Mouse (Mus musculus): ENCODE data around the gene Cdk13.

Cdk13 gene

DNA sequence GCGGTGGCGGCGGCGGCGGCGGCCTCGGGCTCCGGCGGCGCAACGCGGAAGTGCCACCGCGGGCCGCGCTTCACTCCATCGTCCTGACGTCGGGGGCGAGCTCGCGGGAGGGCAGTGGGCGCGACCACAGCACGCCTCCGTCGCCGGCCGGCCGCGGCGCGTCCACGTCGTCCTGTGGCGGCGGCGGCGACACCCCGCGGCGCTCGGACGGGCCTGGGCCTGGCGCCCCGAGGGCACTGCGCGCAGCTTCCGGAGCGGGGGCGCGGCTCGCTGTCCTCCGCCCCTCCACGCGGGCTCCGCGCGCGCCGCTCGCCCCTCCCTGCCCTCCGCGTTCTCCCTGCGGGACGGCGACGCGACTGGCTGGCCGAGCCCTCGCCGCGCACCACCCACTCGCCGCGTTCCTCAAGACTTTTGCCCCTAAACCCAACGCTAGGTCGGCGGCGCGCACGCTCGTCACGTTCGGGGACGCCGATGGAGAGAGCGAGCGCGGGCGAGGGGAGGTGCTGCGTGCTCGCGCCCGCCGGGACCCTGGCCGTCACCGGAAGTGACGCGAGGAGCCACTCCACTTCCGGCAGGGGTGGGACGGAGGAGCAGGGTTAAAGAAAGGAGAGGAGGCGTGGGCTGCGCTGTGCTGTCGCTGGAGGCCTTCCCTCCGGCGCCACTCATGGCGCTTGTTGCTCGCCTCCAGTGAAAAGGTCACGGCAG, at the start of gene Cdk13:
Cdk13 (minus strand) TSS at position 189 of the 705 bp plus-strand sequence.
- DNase-seq = peak; percentile 98 to 99

DNA sequence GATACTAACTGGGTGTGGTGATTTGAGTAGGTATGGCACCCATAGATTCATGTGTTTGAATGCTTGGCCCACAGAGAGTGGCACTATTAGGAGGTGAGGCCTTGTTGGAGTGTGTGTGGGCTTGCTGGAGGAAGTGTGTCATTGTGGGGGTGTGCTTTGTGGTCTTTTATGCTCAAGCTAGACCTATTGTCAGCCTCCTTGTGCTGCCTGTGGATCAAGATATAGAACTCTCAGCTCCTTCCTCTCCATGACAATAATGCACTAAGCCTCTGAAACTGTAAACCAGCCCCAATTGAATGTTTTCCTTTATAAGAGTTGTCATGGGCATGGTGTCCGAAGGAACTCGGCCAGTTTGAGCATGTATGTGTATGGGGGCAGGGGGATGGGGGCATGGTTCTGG, 38.4 kb upstream of the Cdk13 start:
- DNase-seq = no peak

DNA sequence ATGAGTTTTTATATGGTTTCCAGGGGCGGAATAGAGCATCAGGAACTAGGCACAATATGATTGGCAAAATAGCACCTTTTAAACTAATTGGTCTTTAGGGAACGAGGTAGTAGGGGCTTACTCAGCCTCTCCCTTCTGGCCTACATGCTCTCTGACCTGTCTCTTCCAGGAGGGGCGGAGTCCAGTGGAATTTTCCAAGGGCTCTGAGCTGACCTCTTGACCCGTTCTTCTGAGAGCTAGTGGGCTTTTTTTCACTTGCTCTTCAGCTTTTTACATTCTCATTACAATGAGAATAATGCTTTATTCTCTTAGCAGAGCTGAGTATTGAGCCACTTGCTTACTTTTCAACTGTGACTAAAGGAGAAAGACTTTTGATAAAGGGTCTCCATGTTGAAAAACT, 37.9 kb upstream of the Cdk13 start:
- DNase-seq = peak; percentile 35 to 47

DNA sequence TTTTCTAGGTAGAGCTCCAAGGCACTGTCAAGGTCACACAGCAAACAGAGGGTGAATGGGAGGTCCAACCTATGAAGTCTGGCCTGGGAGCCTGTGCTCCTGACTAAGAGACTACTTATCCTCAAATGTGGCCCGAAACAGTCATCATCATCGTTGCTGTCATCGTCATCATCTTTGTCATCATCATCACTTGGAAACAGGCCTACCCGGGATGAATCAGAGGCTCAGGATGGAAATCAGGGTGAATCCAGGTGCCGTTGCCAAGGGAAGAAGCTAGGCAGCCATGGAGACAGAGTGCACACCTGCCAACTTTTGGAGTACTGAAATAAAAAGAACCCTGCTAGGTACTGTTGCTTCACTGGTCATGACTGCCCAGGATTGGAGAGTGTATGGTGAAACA, 34.2 kb upstream of the Cdk13 start:
- no peak for DNase-seq

DNA sequence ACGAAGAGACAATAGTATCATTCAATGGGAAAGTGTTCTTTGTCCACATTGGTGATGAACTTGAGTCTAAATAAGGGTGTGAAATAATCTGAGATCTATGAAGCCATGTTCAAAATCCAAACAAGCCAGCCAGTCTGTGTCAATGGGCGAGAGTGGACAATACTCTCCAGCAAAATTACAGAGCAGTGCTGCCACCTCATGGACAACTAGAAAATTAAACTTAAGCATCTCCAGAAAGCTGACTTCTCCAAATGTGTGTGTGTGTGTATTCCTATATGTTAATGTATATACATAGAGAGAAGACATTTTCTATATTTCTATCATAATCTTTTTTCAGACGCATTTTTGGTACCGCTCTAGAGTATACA, 33.6 kb upstream of the Cdk13 start:
- DNase-seq = peak; percentile 57 to 84

DNA sequence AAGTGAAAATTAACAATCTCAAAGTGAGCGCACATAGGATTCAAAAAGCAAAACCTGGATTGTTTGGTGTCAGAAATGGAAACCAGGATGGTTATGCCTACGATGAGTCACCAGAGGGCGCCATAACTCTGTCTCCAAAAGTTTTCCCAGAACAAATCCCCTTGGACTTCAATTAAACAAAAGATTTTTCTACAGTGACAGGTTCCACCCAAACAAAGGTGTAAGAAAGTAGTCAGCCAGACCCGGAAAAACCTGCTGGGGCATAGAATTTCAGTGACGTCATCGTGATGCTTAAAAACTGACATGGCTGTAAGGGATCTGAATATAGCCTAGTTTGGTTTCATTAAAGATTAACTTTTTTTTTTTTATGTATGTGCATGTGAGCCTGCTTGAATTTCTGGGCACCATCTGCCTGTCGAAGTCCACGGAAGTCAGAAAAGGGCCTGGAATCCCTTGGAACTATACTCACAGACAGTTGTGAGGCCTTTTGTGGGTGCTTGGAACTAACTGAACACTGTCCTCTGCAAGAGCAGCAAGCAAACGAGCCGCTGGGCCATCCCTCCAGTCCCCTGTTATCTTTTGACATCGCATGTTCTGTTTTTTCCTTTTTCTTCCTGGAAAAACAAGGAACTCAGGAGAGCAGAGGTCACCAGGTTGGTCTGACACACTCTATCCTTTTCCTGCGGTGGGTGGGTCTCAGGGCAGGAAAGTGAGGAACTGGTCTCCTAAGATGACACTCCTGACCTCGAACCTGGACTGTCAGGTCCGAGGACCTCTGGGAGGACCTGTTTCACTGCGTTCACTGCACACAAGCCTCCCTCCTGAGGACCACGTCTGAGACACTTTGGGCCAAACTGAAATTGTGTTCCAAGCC, 33.0 kb upstream of the Cdk13 start:
- peak; percentile 28 to 67 for DNase-seq

DNA sequence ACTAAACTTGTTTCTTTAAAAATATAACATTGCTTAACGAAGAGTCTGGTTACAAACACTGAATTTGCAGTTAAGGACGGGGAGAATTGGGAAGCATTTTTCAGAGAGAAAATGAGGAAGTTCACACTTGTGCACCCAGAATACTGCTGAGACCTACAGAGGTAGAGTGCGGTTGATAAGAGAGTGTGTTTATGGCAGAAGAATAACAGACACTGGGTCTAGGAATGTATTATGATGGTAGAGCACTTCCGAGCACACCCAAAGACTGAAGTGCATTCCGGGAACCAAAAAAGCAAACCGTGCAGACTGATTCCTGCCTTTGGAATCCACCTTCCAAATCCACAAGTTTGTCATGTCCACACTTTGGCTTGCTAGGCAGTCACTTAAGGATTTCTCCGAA, 31.9 kb upstream of the Cdk13 start:
- DNase-seq = no peak

DNA sequence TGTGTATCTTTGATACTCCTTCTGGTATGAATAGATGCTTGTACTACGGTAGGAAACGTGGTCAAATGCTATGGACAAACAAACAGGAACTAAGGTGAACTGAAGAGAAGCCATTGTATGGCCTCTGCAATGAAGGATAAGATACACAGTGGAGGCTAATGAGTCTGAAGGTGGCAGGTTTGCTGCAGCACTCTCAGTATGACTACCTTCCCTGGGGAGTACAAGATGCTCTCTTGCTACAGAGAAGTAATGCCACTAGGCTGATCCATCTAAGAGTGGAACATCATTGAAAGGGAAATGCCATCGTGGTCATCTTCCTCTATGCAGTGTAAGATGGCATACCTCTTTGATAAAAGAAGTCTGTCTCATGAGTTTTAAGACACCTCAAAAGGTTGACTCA, 28.0 kb upstream of the Cdk13 start:
- DNase-seq = no peak

DNA sequence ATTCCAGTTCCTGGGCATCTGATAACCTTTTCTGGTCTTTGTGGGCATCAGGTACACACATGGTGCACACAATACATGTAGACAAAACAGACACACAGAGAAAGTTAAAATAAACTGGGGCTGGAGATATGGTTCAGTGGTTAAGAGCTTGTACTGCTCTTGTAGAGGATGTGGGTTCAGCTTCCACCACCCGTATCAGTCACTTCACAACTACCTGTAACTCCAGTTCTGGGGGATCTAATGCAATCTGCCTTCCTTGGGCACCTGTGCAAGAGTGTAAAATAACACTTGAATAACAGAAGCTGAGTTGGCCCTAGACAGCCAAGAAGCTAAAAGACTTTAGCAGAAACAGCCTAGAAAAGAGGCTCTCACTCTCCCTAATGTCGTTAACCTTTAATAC, 12.3 kb upstream of the Cdk13 start:
- no peak for DNase-seq

DNA sequence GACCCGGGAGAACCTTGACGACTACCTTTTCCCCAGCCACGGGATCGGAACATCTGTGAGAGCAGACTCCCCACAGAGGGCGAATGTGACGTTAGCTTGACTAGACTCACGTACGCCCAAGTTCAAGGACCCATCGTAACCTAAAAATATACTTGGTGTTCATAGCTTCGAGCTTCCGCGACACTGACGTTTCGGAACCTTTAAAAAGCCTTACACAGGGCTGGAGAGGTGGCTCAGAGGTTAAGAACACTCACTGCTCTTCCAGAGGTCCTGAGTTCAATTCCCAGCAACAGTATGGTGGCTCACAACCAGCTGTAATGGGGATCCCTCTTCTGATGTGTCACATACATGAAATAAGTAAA, 698 bp upstream of the Cdk13 start:
- no peak for DNase-seq

DNA sequence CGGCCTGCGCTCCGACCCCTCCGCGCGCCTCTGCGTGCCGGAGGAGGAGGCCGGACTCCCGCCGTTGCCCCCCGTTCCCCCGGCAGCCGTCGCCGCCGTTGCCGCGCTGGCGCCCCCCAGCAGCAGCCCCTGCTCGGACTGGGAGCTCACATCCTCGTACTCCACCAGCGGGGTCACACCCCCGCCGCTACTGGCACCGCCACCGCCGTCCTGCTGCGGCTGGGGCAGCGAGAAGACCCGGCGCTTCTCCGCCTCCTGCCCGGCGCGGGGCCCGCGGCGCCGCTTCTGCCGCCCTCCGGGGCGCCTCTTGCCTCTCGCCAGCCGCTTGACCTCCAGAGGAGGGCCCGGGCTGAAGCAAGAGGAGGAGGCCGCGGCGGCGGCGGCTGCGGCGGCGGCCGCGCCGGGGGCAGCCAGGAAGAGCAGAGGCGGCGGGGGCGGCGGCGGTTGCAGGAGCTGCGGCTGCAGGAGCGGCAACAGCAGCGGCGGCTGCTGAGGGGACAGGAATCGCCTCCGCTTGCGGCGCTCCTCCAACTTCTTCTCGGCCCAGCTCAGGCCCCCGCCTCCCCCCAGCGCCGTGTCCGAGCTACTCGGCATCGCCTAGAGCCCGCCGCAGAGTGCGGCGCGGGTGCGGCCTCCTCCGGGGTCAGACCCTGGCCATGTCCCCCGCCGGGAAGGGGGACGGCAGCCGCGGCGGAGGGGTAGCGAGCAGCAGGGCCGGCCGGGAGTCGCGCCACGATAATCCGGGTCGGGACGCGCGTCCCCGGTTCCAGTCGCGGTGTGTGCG, 647 bp downstream of the Cdk13 start:
- DNase-seq = peak; percentile 13 to 65

DNA sequence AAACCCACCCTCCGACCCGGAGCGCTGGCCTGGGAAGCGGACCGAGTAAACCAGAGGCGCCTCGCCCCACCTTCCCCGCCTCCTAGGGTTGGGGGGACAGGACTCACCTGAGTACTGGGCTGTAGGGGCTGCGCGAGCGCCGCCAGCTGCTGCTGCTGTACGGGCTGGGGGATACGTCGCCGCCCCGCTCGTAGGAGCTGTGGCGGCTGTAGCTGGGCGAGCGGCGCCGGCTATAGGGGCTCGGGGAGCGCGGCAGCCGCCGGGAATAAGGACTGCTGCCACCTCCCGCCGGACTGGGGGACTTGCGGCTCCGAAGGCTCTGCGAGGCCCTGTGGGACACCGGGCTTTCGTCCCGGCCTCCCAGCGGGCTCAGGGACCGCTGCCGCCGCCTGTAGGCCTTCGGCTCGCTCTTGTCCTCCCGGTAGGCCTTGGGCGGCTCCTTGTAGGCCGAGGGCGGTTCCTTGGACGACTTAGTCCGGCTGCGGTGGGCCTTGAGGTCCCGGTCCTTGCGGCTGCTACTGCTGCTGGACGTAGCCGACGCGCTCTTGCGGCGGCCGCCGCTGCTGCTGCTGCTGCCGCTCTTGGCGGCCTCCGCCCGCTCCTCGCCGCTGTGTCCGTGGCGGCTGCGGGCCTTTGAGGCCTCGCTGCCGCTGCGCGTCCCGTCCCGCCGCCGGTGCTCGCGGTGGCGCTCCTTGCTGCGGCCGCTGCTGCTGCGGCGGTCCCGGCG, 1.4 kb downstream of the Cdk13 start:
- peak; percentile 72 to 84 for DNase-seq

DNA sequence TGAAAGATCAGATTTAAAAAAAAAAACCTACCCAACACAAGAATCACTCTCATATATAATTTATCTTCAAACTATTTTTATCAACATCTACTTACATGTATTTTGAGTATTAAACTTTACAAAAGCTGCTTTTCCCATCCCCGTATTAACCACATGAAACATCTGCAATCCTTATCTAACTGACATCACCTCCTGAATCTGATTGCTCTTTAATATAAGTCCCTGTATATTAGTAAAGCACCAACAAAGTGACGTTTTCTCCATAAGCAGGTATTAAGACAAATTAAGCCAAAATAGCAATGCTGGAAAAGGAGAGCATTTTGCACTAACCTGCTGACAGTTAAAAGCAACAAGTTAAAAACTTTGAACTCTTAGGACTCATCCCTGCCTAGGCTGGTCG, 2.0 kb downstream of the Cdk13 start:
- no peak for DNase-seq

DNA sequence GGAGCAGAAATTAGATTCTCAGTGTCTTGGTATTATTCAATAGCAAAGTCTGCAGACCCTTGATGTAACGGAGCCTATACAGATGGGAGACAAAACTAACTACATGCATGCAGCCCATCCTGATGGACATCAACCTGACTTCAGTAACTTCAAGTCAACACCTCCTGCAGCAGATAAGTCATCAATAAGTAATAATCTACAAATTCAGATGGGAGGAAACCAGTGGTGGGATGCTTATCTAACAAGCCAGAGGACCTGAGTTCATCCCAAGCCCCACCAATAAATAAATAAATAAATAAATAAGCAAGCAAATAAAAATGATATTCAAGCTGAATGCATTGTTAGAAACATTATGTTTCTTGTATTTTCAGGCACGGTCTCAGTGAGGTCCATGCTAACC, 5.2 kb downstream of the Cdk13 start:
- no peak for DNase-seq

DNA sequence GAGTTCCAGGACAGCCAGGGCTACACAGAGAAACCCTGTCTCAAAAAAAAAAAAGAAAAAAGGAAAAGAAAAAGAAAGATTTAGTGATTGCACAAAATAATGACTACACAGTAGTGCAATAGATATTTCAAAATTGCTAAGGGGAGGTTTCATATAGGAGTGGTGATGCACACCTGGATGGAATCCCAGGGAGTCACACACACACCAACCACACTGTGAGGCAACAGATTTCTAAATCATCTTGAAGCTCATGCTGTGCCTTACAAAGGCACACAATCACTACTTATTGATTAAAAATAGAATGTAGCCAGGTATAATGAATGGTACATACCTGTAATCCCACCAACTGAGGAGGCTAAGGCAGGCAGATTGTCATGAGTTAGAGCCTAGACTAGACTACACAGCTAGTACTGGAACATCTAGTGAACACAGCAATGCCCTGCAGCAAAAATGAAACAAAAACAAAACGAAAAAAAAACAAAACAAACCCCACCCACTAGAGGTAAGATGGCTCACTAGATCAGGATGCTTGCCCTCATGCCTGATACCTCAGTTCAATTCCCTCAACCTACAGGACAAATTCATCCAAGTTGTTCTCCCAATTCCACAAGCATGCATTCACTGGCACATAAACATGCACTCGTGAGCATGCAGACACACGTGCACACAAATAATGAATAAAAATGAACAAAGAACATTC, 9.0 kb downstream of the Cdk13 start:
- DNase-seq = no peak

DNA sequence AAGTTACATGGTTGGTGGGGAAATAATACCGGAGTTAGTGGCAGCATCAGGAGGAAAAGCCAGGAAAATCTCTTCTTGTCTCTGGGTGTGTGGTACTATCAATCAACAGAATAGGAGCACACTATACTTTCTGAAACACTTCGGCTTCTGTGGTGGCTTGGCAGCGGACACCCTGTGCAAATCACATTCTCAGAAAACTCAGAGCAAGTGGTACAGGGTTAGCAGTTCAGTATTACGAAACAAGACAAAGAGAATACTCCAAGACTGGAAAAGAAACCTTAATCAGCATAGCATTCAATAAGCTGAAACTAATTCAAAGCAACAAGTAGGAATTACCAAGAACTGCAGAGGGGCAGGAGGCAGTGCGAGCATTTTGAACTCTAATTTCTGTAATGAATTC, 21.3 kb downstream of the Cdk13 start:
- DNase-seq = peak in 1 of 2 experiments; percentile 16

DNA sequence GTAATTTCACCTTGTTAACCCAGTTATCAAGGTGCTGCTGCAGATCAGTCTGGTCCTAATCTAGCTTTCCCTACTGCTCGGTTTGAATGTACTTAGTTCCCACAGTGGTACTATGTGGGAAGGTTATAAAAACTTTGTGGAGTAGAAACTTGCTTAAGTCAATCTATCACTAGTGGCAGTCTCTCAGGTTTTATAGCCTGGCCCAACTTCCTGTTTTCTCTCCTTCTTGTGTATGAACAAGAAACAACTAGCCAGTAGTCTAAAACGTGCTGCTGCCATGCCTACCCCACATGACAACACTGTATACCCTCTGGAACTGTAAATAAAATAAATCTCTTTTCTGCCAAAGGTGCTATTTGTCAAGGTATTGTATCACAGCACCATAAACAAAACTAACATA, 25.0 kb downstream of the Cdk13 start:
- no peak for DNase-seq

DNA sequence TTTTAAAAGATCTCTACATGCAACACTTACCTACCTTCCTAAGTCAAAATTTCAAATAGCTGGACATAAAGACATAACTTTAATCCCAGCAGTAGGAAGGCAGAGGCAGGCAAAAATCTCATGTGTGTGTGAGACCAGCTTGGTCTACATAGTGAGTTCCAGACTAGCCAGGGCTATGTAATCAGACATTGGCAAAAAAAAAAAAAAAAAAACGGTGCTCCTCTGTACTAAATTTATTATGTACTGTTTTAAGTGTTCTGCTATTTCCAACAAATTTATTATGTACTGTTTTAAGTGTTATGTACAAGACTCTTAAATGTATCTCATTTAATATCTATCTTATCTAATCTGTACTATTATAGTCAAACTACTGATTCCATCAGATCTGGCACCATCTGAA, 28.6 kb downstream of the Cdk13 start:
- DNase-seq = no peak

DNA sequence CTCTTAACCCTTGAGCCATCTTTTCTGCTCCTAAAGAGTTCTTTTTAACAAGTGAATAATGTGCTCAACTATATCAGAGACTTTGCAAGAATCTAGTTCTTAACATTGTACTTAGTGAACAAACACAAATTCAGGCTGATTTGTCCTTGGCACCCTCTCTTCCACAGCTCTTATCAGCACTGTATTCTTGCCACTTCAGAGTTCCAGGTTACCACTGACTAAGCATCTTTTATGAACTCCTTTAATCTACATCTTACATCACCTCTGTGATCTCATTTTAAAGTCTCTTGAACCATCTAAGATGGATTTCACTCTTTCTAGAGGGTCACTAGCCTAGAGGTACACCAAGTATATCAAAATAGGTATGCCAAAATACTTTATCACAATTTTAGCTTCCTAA, 29.5 kb downstream of the Cdk13 start:
- DNase-seq = no peak

DNA sequence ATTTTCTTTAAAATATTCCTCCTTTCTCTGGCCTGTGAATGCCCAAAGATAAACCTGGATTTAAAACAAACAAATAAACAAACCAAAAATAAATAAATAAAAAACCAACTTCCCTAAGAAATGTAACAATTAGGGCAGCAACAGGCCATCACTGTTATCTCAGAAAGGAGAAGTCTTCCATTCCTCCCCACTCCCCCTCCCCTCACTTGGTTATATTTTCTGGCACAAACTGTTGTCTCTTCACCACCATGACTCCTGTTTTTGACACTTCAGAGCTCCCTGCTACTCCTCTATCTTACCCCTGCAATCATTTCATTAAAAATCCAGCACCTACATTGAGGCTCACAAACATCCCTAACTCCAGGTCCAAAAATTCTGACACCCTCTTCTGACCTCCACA, 31.8 kb downstream of the Cdk13 start:
- no peak for DNase-seq

DNA sequence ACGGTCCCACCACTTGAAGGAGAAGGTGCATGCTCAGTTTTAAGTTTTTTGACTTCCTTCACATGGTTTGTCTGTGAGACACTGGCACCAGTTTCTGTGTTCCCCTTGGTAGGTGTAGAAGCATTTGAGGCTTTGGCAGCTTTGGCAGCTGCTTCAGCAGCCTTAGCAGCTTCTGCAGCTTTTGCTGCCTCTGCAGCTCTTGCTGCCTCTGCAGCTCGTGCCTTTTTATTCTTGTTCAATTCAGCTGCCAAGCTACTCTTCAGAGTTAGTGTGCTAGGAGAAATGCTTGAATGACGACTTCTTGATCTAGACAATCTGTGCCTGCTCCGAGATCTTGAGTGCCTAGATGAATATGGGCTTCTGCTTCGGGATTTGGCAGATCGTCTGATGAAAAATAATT, 32.3 kb downstream of the Cdk13 start:
- no peak for DNase-seq

DNA sequence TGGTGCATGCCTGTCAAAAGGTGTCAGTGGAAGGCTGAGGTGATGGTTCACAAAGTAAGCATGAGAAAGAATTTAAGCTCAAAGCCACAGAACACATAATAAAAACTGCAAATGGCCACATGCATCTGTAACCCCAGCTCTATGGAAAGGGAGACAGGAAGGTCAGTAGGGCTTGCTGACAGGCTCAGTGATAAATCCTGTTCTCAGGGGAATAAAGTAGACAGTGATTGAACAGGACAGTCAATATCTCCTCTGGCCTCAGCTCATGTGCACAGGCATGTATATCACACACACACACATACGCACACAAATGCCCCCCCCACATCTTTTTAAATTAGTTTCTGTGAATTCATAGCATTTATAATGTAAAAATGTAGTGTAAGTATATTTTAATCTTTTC, 42.5 kb downstream of the Cdk13 start:
- DNase-seq = no peak
